Mouse (Mus musculus): Measurements from ENCODE around the gene Ets1.

Ets1 gene

DNA sequence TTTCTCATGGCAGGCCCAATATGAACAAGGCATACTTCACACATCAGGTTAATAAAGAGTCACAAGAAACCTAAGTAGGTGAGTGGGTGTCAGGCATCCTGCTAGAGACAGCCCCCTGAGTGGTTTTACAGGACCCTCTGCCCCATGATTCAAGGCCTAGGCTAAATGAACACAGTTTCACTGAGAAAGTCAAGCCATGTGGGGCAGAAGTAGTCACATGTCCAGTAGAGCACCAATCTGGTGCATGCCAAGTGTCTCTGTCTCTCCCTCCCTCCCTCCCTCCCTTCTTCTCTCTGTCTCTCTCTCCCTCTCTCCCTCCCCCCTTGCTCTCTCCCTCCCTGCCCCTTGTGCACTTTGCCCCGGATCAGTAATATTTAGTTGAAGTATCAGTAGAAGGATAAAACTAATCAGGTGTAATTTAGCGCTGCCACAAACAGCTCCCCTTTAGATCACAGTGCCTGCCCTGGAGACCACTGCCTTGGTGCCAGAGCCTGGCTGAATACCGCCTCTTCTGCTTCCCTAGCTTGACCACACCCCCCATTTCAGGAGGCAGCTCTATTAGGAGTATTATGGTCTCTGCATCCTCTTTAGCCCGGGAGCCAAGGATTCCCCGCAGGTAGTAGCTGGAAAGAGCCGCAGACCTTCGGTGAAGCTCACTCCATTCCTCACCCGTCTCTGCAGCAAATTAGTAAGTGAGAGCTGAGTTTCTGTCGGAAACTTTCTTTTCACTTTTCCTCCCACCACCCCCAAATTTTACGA is at the start of gene Ets1:
Ets1 (plus strand) TSS at position 595 of the 759 bp plus-strand sequence.
- no peak for DNase-seq (ENCODE audit: low spot score)

- peak; percentile 63 for DNase-seq (ENCODE audit: low spot score)
Measured at GRCm38 (mm10) chr9:32589900-32590299, 46.1 kb upstream of the Ets1 start.

DNA sequence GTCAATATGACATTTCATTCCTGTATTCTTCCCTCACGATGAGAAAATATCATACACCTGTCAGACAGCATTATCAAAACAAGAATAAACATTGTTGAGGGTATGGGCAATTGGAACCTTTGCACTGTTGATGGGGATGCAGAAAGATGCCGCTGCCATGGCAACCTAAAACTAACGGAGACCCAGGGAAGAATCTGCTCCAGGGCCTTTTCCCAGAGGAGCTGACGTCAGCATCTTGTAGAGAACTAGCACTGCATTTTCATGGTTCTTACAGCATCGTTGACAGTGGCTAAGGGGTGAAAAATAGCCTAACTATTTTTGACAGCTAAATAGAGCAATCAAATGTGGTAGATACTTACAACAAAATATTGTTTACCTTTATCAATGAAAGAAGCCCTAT is 45.5 kb upstream of the Ets1 start:
- DNase-seq (ENCODE audit: low spot score), result no peak

DNA sequence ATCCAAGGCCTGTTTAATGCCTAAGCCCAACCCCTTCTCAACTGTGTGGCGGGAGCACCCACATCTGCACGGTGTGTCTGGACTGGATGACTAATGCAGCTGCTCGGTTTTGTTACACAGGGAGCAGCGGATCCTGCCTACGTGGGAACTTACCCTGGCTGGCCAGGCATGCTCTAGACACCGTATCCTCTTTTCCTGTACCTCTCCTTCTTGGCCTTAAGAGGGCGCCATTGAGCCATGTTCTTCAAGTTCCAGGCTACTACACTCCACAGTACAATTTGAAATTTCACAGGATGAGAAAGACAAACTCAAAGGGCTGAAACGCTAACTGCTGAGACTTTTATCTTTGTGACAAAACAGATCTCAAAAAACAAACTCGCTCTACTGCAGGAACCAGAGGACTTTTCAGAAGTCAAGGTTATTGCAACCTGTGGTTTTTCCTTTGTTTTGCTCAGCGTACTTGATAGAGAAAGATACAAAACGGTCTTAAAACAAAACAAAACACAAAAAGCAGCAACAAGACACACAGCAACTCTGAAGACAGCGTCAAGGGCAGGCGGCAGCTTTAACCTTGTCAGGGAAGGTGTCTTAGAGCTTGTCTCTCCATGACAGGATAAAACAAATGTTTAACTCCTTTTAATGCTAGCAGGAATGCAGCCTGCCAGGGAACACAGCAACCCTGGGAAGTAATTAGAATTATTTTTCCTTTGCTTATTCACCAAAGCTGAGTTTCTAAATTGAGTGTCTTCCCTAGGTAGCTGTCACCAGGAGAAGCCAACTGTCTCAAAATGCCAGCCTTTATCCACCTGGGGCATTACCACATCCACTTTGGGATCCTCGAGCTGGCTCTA is 44.1 kb upstream of the Ets1 start:
- DNase-seq (ENCODE audit: low spot score), result peak; percentile 63

- DNase-seq (ENCODE audit: low spot score), result no peak
Measured at GRCm38 (mm10) chr9:32592583-32592890, 43.5 kb upstream of the Ets1 start.

- DNase-seq (ENCODE audit: low spot score), result no peak
Measured at GRCm38 (mm10) chr9:32593816-32594215, 42.2 kb upstream of the Ets1 start.

DNA sequence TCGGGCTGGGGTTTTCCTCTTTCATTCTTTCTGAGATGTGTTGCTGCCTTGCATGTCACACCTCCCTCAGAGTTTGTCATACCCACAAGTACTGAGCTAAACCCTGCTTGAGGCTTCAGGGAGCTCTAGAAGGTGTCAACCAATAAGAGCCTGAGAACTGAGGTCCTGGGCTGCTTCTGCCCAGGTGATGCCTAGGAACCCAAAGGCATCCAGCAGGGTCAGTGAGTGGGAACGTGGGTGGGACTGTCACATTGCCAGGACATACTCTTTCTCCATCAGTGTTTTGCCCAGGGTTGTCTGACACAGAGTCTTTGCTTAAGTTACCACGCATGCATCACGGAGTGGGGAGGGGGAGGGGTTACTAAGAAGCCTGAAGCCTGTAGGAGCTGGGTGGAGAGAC is 41.7 kb upstream of the Ets1 start:
- DNase-seq (ENCODE audit: low spot score), result no peak

DNA sequence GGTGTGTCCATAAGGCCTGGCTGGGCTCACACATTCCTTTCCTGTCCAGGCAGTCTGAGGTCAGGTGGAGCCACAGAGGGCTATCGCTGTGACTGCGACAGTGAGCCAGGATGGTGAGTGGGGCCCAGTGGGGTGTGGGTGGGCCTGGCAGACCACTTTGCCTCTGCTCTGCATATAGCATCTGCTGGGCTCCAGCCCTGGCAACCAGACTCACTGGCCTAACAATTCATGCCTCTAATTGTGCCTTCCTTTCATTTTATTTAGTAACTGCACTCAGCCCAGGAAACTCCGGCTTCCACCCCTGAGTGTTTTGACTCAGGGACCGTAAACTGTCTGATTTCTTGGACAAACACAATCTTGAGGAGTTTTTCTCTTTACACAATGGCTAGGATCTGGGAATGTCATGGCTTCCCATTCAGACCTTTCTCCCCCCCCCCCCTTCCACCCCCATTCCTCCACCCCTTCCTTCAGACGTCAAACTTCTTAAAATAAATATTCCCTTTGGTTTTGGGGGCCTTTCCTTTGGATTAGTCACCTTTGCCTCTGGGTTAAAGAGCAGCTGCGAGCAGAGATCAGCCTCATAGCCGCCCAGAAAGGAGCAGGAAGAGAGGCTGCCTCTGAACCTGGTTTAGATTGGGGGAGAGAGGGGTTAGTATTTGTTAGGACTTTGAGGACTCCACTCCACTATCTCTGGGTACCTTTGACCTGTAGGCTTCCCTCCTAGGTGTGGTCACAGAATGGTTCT is 40.8 kb upstream of the Ets1 start:
- DNase-seq (ENCODE audit: low spot score), result no peak

DNA sequence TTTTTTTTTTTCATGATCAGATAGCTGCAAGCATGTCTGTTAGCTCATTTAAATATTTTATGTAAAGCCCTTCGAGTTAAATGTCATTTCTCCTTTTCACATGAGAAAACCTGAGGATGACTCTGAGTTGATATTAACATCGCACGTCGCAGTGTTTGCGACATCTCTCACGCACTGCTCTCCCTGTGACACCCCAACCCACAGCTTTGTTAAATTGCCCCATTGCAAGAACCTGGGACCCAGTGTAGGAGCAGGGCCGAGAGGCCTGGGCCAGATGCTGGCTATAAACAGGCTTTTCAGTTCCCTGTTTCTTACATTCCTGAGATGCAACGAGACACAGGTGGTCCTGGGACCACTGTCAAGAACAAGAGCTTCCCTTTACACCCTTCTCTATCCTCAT is 39.7 kb upstream of the Ets1 start:
- no peak for DNase-seq (ENCODE audit: low spot score)

GRCm38 (mm10) chr9:32601953-32602352 is 34.1 kb upstream of the Ets1 start:
- no peak for DNase-seq (ENCODE audit: low spot score)

DNA sequence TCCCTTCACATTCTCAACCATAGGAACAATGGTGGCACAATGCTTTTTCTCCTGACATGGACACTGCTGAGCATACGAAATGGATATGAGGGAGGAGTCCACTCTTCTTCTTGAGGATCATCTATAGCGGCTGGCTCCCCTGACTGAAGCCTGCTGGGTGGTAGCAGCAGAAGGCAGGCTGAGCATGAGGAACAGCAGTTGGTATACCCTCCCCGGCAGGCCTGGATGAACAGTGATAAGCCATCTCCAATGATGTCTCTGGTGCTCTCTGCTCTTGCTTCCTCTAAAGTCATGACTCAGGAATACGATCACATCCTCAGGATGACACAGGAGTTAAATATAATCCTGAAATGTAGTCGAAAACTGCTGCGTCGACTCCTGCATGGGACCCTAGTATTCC is 32.9 kb upstream of the Ets1 start:
- DNase-seq (ENCODE audit: low spot score), result no peak

DNA sequence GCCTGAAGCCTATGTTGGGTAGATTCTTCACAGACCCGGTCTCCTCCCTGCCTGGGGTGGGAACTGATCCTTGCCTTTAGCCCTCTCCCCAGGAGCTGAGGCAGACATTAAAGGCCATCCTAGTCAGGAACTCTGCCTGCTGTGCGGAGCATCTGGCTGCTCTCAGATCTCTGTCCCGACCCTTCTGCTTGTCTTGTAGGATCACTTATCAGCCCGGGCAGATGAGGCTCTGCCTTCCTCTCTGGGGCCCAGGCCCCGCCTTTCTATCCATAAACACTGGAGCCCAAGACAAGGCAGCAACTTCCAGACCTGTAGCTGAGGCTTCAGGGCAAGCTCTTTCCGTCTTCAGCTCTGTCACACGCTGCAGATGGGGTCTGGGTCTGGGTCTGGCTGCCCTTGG is 28.8 kb upstream of the Ets1 start:
- DNase-seq (ENCODE audit: low spot score), result no peak

DNA sequence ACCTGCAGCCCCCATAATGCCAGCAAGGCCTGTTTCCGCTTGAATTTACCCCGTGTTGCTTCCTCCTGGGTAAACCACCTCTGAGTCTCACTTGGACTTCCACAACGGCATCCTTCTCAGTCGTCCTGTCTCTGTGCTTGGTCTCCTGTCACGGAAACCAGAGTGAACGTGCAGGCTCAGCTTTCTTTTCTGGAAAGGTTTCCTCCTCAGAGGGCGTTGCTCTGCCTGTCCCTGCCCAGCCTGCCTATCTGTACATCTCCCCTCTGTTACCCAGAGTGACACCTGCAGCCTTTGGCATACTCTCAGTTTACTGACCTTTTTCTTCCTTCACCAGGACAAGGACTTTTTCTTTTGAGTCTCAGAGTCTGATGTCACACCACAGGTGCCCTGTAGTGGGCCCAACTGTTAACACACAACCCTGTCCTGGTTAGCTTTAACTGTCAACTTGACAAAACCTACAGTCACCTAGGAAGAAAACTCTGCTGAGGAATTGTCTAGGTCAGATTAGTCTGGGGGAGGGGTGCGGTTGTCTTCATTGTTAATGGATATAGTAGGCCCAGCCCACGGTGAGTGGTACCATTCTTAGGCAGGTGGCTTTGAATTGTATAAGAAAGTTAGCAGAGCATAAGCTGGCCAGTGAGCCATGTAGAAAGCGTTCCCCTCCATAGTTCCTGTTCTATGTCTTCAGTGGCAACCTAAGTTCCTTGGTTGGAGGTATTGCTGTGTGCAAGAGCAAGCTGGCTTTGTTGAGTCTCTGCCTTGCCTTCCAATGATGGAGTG is 27.0 kb upstream of the Ets1 start:
- no peak for DNase-seq (ENCODE audit: low spot score)

DNA sequence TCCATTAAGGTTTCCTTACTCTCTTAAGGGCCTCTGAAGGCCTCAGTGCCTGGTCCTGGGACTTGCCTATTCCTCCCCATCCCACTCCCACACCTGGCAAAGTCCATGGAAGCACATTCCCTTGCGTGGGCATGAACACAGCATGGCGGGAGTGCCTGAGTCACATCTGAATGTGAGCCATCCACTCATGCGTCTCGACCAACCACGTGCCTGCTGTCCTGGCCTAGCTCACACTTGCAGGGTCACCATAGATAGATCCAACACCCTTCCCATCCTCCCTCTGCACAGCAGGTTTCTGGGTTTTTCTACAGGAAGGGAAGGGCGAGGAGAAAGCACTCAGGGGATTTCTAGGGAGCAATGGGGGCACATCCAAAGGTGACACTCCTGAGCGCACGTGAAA is 25.8 kb upstream of the Ets1 start:
- DNase-seq (ENCODE audit: low spot score), result no peak

DNA sequence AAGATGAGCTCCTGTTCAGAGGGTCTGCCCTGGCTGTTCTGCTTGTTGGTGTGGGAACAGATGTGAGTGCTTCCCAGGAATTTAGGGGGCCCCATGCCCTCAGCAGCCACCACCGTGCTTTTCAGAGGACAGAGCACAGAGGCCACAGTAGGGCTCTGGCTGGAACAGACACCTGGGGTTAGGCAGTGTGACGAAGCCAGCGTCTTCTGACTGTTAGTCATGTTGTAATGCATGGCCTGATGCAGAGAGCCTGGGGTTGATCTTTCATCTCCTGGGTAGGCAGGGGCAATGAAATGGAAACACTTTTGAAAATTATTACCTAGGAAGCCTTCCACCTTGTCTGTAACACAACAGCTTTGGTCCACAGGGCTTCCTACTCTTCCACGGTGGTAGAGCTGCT is 25.4 kb upstream of the Ets1 start:
- no peak for DNase-seq (ENCODE audit: low spot score)

DNA sequence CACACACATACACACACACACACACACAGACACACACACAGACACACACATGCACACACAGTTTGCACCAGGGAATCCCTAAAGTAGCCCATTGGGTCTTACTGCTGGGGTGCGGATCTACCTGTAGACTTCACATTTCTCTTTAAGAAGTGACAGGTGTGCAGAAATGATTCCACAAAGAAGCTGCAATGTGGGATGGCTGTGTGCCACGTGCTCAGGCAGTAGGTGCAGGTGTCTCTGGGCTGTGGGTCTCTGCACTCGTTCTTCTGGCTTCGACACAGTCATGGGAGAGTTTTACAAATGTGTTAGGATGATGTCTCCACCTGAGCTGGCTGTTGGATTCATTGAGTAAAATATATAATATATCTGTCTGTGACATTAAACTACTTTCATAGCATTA is 24.7 kb upstream of the Ets1 start:
- DNase-seq (ENCODE audit: low spot score), result no peak

- no peak for DNase-seq (ENCODE audit: low spot score)
Measured at GRCm38 (mm10) chr9:32612426-32612825, 23.6 kb upstream of the Ets1 start.

DNA sequence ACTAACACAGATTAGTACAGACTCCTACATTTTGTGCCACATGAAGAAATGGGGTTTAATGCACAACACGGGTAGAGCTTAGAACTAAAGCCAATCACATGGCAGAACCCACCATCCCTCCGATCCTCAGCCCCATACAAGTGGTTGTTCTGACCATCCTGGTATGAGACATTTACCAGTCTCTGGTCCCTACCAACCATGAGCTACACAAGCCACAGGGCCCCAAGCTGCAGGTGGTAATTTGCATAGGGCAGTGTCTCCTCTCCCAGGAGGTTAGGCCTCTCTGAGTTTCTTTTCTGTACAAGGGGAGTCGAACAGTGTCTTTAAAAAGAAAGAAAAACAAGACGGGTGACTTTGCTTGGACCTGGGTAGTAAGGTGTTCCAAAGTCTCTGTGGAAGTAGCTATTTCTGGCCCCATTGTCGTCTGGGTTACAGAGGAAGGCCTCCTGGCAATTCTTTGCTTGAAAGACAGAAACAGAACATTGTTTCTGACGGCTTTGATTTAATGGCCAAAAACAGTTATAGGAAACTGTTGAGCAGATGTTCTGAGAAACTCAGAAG is 23.1 kb upstream of the Ets1 start:
- no peak for DNase-seq (ENCODE audit: low spot score)

- no peak for DNase-seq (ENCODE audit: low spot score)
Measured at GRCm38 (mm10) chr9:32614191-32614590, 21.8 kb upstream of the Ets1 start.

DNA sequence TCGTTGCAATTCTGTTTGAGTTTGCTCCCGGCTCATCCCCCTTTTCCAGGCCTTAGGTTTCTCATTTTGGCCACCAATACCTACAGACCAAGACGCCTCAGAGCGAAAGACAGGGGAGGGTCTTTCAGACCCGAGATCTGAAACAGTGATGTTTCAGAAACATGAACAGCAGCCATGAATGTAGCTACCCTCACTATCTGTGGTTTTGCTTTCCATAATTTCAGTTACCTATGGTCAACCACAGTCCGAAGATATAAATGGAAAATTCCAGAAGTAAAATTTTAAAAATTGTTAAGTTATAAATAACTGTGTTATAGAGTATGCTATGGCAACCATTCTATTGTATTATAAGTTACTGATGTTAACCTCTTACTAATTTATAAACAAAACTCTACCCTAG is 20.6 kb upstream of the Ets1 start:
- DNase-seq (ENCODE audit: low spot score), result no peak

- no peak for DNase-seq (ENCODE audit: low spot score)
Measured at GRCm38 (mm10) chr9:32615986-32616385, 20.0 kb upstream of the Ets1 start.

Data from layer of hippocampus, adult 9-10 months (tissue).